Comparison of ENCODE assay signal across 11 mouse cellular contexts in genomic region chr10:40152550-40152857, GRCm38 (mm10). TPM values are rescaled to one million over a fixed set of nuclear protein-coding genes. Genes with fewer than 3 reads are reported as not detected.
DNase-seq lines count a peak whose midpoint lies in the region; ATAC-seq and TF ChIP-seq lines count a peak whose summit lies in the region.
"Had no signal": no experiment of that assay in that cellular context is flagged by ENCODE, and none has a peak within 500 bp of the region (broad histone marks: within the 10 kb centered on the region; RNA-seq: fewer than 3 reads in every experiment).

No protein-coding gene starts in this region.

- H3K4me3 ChIP-seq in bone marrow macrophage, adult 2 months (ENCODE audit: insufficient read depth, low read length), result no peak overlapping the region
- H3K4me3 ChIP-seq in limb, embryonic 11.5 days (ENCODE audit: low read depth, low read length), result no peak overlapping the region
- H3K4me3 ChIP-seq in midbrain, embryonic 11.5 days (ENCODE audit: low read depth, low read length), result no peak overlapping the region
- H3K4me3 ChIP-seq: left cerebral cortex, adult 2 months had no signal

- peak; percentile 28 for DNase-seq in adrenal gland, postnatal 10 days
- DNase-seq in adrenal gland, adult 18-20 months (ENCODE audit: low spot score in 2 of 2), result no peak
- DNase-seq in 3134 (ENCODE audit: extremely low read depth, insufficient read length, low spot score), result peak; percentile 23
- no peak for DNase-seq in limb, embryonic 11.5 days (ENCODE audit: low spot score)
- no peak for DNase-seq in spleen, postnatal 14 days (ENCODE audit: low spot score in 2 of 2)
- no peak for DNase-seq in gastrocnemius, postnatal 10 days
- DNase-seq in midbrain, embryonic 11.5 days (ENCODE audit: low spot score, missing footprints), result no peak
- DNase-seq: gastrocnemius, postnatal 14 days; kidney, postnatal 10 days had no signal

- peak overlapping the region; percentile 57 for H3K27ac ChIP-seq in bone marrow macrophage, adult 2 months (ENCODE audit: insufficient read depth, low read depth, low read length)
- peak overlapping the region; percentile 81; the same call in 1 of the 2 replicates for H3K27ac ChIP-seq in limb, embryonic 11.5 days (replicated peaks; ENCODE audit: low read depth, low read length)
- H3K27ac ChIP-seq in midbrain, embryonic 11.5 days (ENCODE audit: low read depth, low read length), result no peak overlapping the region
- H3K27ac ChIP-seq: left cerebral cortex, adult 2 months had no signal

- WGBS in limb, embryonic 11.5 days, result 74% methylated on average over 4 of the region's 4 CpGs
- 83% methylated on average over 4 of the region's 4 CpGs for WGBS in midbrain, embryonic 11.5 days

- H3K36me3 ChIP-seq in limb, embryonic 11.5 days (ENCODE audit: control insufficient read depth, insufficient read depth, low read length), result no peaks in the 10 kb centered on the region
- H3K36me3 ChIP-seq in midbrain, embryonic 11.5 days (ENCODE audit: control insufficient read depth, insufficient read depth, low read length), result no peaks in the 10 kb centered on the region

- no peak overlapping the region for H3K9ac ChIP-seq in limb, embryonic 11.5 days (ENCODE audit: low read length)
- no peak overlapping the region for H3K9ac ChIP-seq in midbrain, embryonic 11.5 days (ENCODE audit: low read length)

- no peak; the same call in 1 of the 2 replicates for ATAC-seq in limb, embryonic 11.5 days (ENCODE audit: insufficient number of reproducible peaks, low FRiP score, low TSS enrichment, low read depth)
- ATAC-seq in midbrain, embryonic 11.5 days (ENCODE audit: low FRiP score), result no peak

- no peaks in the 10 kb centered on the region for H3K27me3 ChIP-seq in limb, embryonic 11.5 days (ENCODE audit: control insufficient read depth, insufficient read depth, low read length)
- no peaks in the 10 kb centered on the region for H3K27me3 ChIP-seq in midbrain, embryonic 11.5 days (ENCODE audit: control insufficient read depth, insufficient read depth, low read length)

- no peak for TF ChIP-seq CTCF in bone marrow macrophage, adult 2 months (IDR thresholded peaks at IDR 0.05; ENCODE audit: low read depth, low read length)

- H3K4me2 ChIP-seq in limb, embryonic 11.5 days (ENCODE audit: low read depth, severe bottlenecking), result no peak overlapping the region
- H3K4me2 ChIP-seq in midbrain, embryonic 11.5 days, result no peak overlapping the region

- no peak for TF ChIP-seq POLR2A in bone marrow macrophage, adult 2 months (IDR thresholded peaks at IDR 0.05; ENCODE audit: borderline replicate concordance, low read depth, low read length)

- H3K9me3 ChIP-seq in limb, embryonic 11.5 days (ENCODE audit: control insufficient read depth, low read length), result no peaks in the 10 kb centered on the region
- H3K9me3 ChIP-seq in midbrain, embryonic 11.5 days (ENCODE audit: control insufficient read depth, low read length), result no peaks in the 10 kb centered on the region

- peaks cover 19% of the 10 kb centered on the region for H3K4me1 ChIP-seq in bone marrow macrophage, adult 2 months (ENCODE audit: control insufficient read depth, insufficient read depth, low read length)
- peaks cover 3% of the 10 kb centered on the region; the same call in 1 of the 2 replicates for H3K4me1 ChIP-seq in limb, embryonic 11.5 days (ENCODE audit: control insufficient read depth, insufficient read depth, low read length)
- no peaks in the 10 kb centered on the region for H3K4me1 ChIP-seq in midbrain, embryonic 11.5 days (ENCODE audit: control insufficient read depth, insufficient read depth, low read length)

RNA-seq across cellular contexts. Expression of gene Slc16a10, which starts 10.4 kb away (rescaled TPM):
- total RNA-seq in adrenal gland, postnatal 10 days (2021), result 10 to 100 TPM; 17.0 to 18.4 TPM
- 10 to 100 TPM; 19.8 to 22.9 TPM for total RNA-seq in adrenal gland, adult 18-20 months (2021)
- polyA plus RNA-seq in bone marrow macrophage, adult 2 months (2012; ENCODE audit: insufficient read depth, insufficient read length, missing spikeins), result 59.0 and 61.3 TPM in 2 replicates
- polyA plus RNA-seq in limb, embryonic 11.5 days (2014; fragmentation: Nextera tagmentation; extraction: Ambion mirVana), result 11.0 and 11.2 TPM in 2 replicates
- total RNA-seq in gastrocnemius, postnatal 10 days (2021), result 10 to 100 TPM; 27.7 to 28.0 TPM
- polyA plus RNA-seq in midbrain, embryonic 11.5 days (2014; fragmentation: Nextera tagmentation; extraction: Ambion mirVana), result 3.5 and 4.6 TPM in 2 replicates

Comparison
In these comparisons a context has a peak if more than half of its experiments do, and no peak if none do; other contexts are left out.
1. DNase-seq: peak in adrenal gland, postnatal 10 days (single experiment) and 3134 (single experiment); none in adrenal gland, adult 18-20 months (0 of 2), limb, embryonic 11.5 days (single experiment), spleen, postnatal 14 days (0 of 2), gastrocnemius, postnatal 10 days (single experiment) and midbrain, embryonic 11.5 days (single experiment).